Mouse (Mus musculus): Measurements from ENCODE around the gene Trp73. TPM values are rescaled to one million over a fixed set of nuclear protein-coding genes. Genes with fewer than 3 reads are reported as not detected.

Gene Trp73
- polyA plus RNA-seq, 1 experiment from 2014 or later: not detected

DNA sequence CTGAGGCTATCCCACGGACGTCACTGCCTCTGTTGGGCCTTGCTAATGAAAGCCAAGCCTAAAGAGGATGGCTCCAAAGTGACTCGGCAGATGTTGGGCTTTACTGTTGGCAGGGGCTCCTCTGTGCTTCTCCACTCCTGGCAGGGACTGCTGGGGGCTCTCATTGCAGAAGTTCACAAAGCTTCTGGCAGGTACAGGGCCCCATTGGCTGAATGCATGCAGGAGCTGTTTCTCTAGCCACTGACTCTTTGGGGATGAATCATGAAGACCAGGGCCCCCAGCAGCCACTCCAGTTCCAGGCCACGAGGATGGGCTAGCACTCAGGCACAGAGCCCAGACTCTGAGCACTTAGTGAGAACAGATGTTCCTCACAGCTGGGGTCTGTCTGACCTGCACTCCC lies 82.3 kb downstream of the Trp73 start:
- no peak for DNase-seq
- H3K9me3 ChIP-seq (ENCODE audit: low read length): no peaks in the 10 kb centered on the region

DNA sequence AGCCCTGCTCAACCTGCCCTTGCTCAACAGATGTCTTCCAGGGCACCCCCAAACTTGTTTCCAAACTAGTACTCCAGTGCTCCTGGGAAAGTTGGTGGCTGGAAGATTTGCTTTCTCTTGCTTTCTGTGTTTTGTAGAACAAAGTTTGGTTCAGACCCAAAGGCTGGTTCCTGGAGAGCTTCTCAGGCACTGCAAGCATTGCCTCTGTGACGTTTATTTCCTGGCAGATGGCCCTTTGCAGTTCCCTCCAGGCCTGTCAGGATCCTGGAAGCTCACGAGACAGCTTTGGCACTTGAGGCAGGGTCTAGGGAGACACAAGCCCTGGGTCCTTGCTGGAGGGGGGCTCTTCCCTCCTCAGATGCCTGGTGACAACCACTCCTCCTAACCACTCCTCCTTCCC lies 83.3 kb downstream of the Trp73 start:
- no peak overlapping the region for H3K27ac ChIP-seq (ENCODE audit: low read depth)
- H3K4me2 ChIP-seq (ENCODE audit: low read depth, low read length): no peak overlapping the region
- 33% methylated on average over 2 of the region's 2 CpGs for WGBS (ENCODE audit: insufficient replicate concordance)
- H3K9ac ChIP-seq (replicated peaks): no peak overlapping the region
- TF ChIP-seq CTCF (IDR thresholded peaks at IDR 0.05; ENCODE audit: low read depth) (no peak), EP300 (IDR thresholded peaks at IDR 0.05; ENCODE audit: low read depth) (no peak)
- no peaks in the 10 kb centered on the region for H3K36me3 ChIP-seq (replicated peaks; ENCODE audit: insufficient read depth, low read length)
- no peaks in the 10 kb centered on the region for H3K27me3 ChIP-seq (ENCODE audit: insufficient read depth, low read length)
- H3K4me3 ChIP-seq (ENCODE audit: low read depth, low read length): no peak overlapping the region
- no peak for ATAC-seq
- H3K9me3 ChIP-seq (ENCODE audit: low read length): no peaks in the 10 kb centered on the region
- no peak for DNase-seq
- no peaks in the 10 kb centered on the region for H3K4me1 ChIP-seq (ENCODE audit: insufficient read depth)

More for the DNA sequence above, 82.3 kb downstream of the Trp73 start:
- no peaks in the 10 kb centered on the region for H3K36me3 ChIP-seq (replicated peaks; ENCODE audit: insufficient read depth, low read length)
- 49% methylated on average over 4 of the region's 4 CpGs for WGBS (ENCODE audit: insufficient replicate concordance)
- no peak for TF ChIP-seq CTCF (IDR thresholded peaks at IDR 0.05; ENCODE audit: low read depth)
- no peak for TF ChIP-seq EP300 (IDR thresholded peaks at IDR 0.05; ENCODE audit: low read depth)
- H3K4me1 ChIP-seq (ENCODE audit: insufficient read depth): no peaks in the 10 kb centered on the region
- H3K27ac ChIP-seq (ENCODE audit: low read depth): no peak overlapping the region
- no peak overlapping the region for H3K9ac ChIP-seq (replicated peaks)
- no peaks in the 10 kb centered on the region for H3K27me3 ChIP-seq (ENCODE audit: insufficient read depth, low read length)
- no peak overlapping the region for H3K4me3 ChIP-seq (ENCODE audit: low read depth, low read length)
- no peak for ATAC-seq
- no peak overlapping the region for H3K4me2 ChIP-seq (ENCODE audit: low read depth, low read length)

DNA sequence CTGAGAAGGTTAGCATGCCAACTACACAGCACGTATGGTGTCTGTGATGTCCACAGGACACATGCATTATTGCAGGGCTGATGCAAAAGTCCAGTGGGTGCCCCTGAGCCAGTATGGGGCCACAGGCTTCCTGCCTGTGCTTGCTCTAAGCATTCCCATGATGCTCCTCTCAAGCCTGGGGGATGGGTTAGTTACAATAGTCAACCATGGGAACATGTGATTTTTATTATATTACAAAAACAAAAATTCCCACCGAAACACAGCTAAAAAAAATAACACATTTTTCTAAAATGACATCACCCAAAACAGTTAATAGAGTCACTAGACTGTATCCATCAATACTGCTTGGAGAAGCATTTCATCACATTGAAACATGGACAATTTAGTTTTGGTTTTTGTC lies 84.0 kb downstream of the Trp73 start:
- no peak for TF ChIP-seq EP300 (IDR thresholded peaks at IDR 0.05; ENCODE audit: low read depth)
- no peak for TF ChIP-seq CTCF (IDR thresholded peaks at IDR 0.05; ENCODE audit: low read depth)
- H3K4me3 ChIP-seq (ENCODE audit: low read depth, low read length): no peak overlapping the region
- DNase-seq: no peak
- no peaks in the 10 kb centered on the region for H3K36me3 ChIP-seq (replicated peaks; ENCODE audit: insufficient read depth, low read length)
- no peak overlapping the region for H3K4me2 ChIP-seq (ENCODE audit: low read depth, low read length)
- WGBS (ENCODE audit: insufficient replicate concordance): 67% methylated on average over 2 of the region's 2 CpGs
- H3K9ac ChIP-seq (replicated peaks): no peak overlapping the region
- no peak overlapping the region for H3K27ac ChIP-seq (ENCODE audit: low read depth)
- H3K27me3 ChIP-seq (ENCODE audit: insufficient read depth, low read length): no peaks in the 10 kb centered on the region
- H3K4me1 ChIP-seq (ENCODE audit: insufficient read depth): no peaks in the 10 kb centered on the region
- no peak for ATAC-seq
- no peaks in the 10 kb centered on the region for H3K9me3 ChIP-seq (ENCODE audit: low read length)

DNA sequence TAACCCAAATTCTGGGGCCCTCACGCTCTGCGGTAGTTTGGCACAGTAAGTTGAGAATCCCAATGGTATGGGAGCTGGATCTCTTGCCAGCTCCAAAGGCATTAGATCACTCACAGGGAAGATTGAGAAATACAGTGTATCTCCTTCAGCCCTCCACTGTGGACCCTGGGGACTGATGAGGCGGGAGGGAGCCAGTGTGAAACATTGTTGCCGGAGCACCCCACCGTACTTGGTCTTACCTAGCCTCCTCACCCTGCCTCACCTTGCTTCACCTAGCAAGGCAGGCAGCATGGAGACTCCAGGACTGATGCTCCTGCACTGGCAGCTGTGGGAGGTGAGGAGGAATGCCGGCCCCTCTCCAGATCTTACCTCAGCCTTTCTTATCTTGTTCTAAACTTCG lies 84.5 kb downstream of the Trp73 start:
- Histone ChIP-seq H3K36me3 (replicated peaks; ENCODE audit: insufficient read depth, low read length) (no peaks in the 10 kb centered on the region), H3K9ac (replicated peaks) (no peak overlapping the region), H3K27ac (ENCODE audit: low read depth) (no peak overlapping the region), H3K9me3 (ENCODE audit: low read length) (no peaks in the 10 kb centered on the region), H3K4me2 (ENCODE audit: low read depth, low read length) (no peak overlapping the region), H3K4me1 (ENCODE audit: insufficient read depth) (no peaks in the 10 kb centered on the region), H3K27me3 (ENCODE audit: insufficient read depth, low read length) (no peaks in the 10 kb centered on the region), H3K4me3 (ENCODE audit: low read depth, low read length) (no peak overlapping the region)
- no peak for DNase-seq
- TF ChIP-seq EP300 (IDR thresholded peaks at IDR 0.05; ENCODE audit: low read depth): no peak
- TF ChIP-seq CTCF (IDR thresholded peaks at IDR 0.05; ENCODE audit: low read depth): no peak
- ATAC-seq: no peak
- 79% methylated on average over 7 of the region's 7 CpGs for WGBS (ENCODE audit: insufficient replicate concordance)

DNA sequence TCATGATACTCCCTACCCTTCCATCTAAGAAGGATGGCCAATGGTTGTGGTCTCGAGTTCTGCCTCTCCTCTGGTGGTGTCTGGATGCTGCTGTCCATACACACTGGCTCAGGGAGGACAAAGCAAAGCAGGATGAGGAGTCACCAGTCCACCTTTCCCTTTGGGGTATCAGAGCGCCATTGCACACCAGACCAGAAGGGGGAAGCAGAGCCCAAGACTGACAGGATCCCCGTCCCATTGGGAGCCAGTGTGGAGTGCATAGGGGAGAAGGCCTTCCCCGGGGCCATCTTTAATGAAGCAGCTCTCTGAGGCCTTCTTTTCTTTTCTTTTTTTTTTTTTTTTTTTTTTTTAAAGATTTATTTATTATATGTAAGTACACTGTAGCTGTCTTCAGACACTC lies 86.9 kb downstream of the Trp73 start:
- ATAC-seq: no peak

DNA sequence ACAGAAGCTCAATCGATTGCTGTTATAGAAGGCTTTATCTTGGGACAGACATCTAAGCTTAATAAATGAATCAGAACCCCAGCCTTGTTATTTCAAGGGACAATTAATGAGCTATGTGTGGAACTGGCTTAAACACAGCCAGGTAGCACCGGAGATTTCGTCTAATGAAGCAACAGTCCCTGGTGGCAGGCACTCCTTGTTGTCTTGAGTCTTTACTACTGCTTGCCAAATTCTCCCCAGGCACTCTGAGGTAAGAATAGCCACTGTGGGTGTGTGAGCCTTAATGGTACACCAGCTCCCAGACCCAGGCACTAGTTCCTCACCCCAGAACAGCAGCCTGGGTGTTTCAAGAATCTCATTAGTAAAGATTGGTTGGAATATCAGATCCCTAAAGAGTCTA lies 88.6 kb downstream of the Trp73 start:
- WGBS (ENCODE audit: insufficient replicate concordance): 78% methylated on average over 3 of the region's 3 CpGs
- TF ChIP-seq EP300 (IDR thresholded peaks at IDR 0.05; ENCODE audit: low read depth): no peak
- no peak for TF ChIP-seq CTCF (IDR thresholded peaks at IDR 0.05; ENCODE audit: low read depth)
- H3K9ac ChIP-seq (replicated peaks): no peak overlapping the region
- ATAC-seq (no peak), DNase-seq (no peak)
- H3K36me3 ChIP-seq (replicated peaks; ENCODE audit: insufficient read depth, low read length): no peaks in the 10 kb centered on the region
- no peak overlapping the region for H3K27ac ChIP-seq (ENCODE audit: low read depth)
- no peaks in the 10 kb centered on the region for H3K27me3 ChIP-seq (ENCODE audit: insufficient read depth, low read length)
- no peaks in the 10 kb centered on the region for H3K4me1 ChIP-seq (ENCODE audit: insufficient read depth)
- no peaks in the 10 kb centered on the region for H3K9me3 ChIP-seq (ENCODE audit: low read length)
- H3K4me2 ChIP-seq (ENCODE audit: low read depth, low read length): no peak overlapping the region
- H3K4me3 ChIP-seq (ENCODE audit: low read depth, low read length): no peak overlapping the region

More for the DNA sequence above, 86.9 kb downstream of the Trp73 start:
- H3K36me3 ChIP-seq (replicated peaks; ENCODE audit: insufficient read depth, low read length): no peaks in the 10 kb centered on the region
- H3K9me3 ChIP-seq (ENCODE audit: low read length): no peaks in the 10 kb centered on the region
- no peak overlapping the region for H3K4me3 ChIP-seq (ENCODE audit: low read depth, low read length)
- WGBS (ENCODE audit: insufficient replicate concordance): 52% methylated on average over 4 of the region's 4 CpGs
- DNase-seq: no peak
- no peak overlapping the region for H3K9ac ChIP-seq (replicated peaks)
- H3K4me2 ChIP-seq (ENCODE audit: low read depth, low read length): no peak overlapping the region
- no peak for TF ChIP-seq EP300 (IDR thresholded peaks at IDR 0.05; ENCODE audit: low read depth)
- TF ChIP-seq CTCF (IDR thresholded peaks at IDR 0.05; ENCODE audit: low read depth): peak; percentile 42
- H3K27me3 ChIP-seq (ENCODE audit: insufficient read depth, low read length): no peaks in the 10 kb centered on the region
- H3K27ac ChIP-seq (ENCODE audit: low read depth): no peak overlapping the region
- no peaks in the 10 kb centered on the region for H3K4me1 ChIP-seq (ENCODE audit: insufficient read depth)

DNA sequence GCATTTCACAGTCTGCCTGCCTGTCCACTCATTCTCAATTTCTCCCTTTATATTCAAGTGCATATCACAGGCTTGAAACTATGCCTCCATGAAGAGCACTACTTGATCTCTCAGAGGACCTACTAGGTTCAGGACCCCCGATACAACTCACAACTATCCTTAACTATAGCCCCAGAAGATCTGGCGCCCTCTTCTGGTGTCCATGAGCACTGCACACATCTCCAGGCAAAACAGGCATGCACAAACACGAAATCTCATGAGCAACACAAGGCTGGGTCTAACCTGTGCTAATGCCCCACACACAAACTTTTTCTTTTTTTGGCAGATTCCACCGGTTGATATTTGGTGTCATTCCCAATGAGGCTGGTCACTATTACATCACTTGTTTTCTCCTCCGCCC lies 94.2 kb downstream of the Trp73 start:
- DNase-seq (no peak), ATAC-seq (no peak)
- TF ChIP-seq EP300 (IDR thresholded peaks at IDR 0.05; ENCODE audit: low read depth) (no peak), CTCF (IDR thresholded peaks at IDR 0.05; ENCODE audit: low read depth) (peak; percentile 39)
- no peaks in the 10 kb centered on the region for H3K36me3 ChIP-seq (replicated peaks; ENCODE audit: insufficient read depth, low read length)
- H3K9ac ChIP-seq (replicated peaks): no peak overlapping the region
- WGBS (ENCODE audit: insufficient replicate concordance): 65% methylated on average over 5 of the region's 5 CpGs
- H3K4me2 ChIP-seq (ENCODE audit: low read depth, low read length): no peak overlapping the region
- H3K4me3 ChIP-seq (ENCODE audit: low read depth, low read length): no peak overlapping the region
- no peaks in the 10 kb centered on the region for H3K27me3 ChIP-seq (ENCODE audit: insufficient read depth, low read length)
- no peaks in the 10 kb centered on the region for H3K4me1 ChIP-seq (ENCODE audit: insufficient read depth)
- no peak overlapping the region for H3K27ac ChIP-seq (ENCODE audit: low read depth)
- no peaks in the 10 kb centered on the region for H3K9me3 ChIP-seq (ENCODE audit: low read length)
